Mouse (Mus musculus) frontal cortex, postnatal 14 days (tissue): ENCODE data around the gene Pglyrp1.
"Not testable (repeated sequence)": the region's sequence is repeated elsewhere in the genome, so short reads cannot be mapped to it uniquely, and the experiment has no call there.

Experiments
- DNase-seq, 2 experiments: peaks; one replicate each; pipeline ENCODE4 v3.0.0; 2022; ENCODE audit warnings: low spot score in 2 of 2

Pglyrp1 gene

GRCm38 (mm10) chr7:18871031-18871430 is at the start of gene Pglyrp1:
Gene Pglyrp1 (plus strand): TSS chr7:18871331.
- not testable (repeated sequence) for DNase-seq

GRCm38 (mm10) chr7:18821507-18821906 is 49.6 kb upstream of the Pglyrp1 start, which contains the start of gene Psg17:
Gene Psg17 (minus strand): TSS chr7:18821607.
- DNase-seq: no peak

- no peak for DNase-seq
These were observed 43.2 kb upstream of the Pglyrp1 start for GRCm38 (mm10) chr7:18827792-18828546.

- DNase-seq: no peak
These were observed 42.5 kb upstream of the Pglyrp1 start for GRCm38 (mm10) chr7:18828592-18828991.

GRCm38 (mm10) chr7:18829545-18829944 is 41.6 kb upstream of the Pglyrp1 start:
- DNase-seq: no peak

- DNase-seq: no peak
These were observed 38.8 kb upstream of the Pglyrp1 start for GRCm38 (mm10) chr7:18832298-18832697.

GRCm38 (mm10) chr7:18839865-18840264 is 31.3 kb upstream of the Pglyrp1 start, which contains the start of gene Mill2:
Gene Mill2 (plus strand): TSS chr7:18839966.
- DNase-seq: no peak

- peak in 1 of 2 experiments; percentile 13 for DNase-seq
These were observed 30.6 kb upstream of the Pglyrp1 start for GRCm38 (mm10) chr7:18840386-18841173.

GRCm38 (mm10) chr7:18841174-18841567 is 30.0 kb upstream of the Pglyrp1 start:
- DNase-seq: no peak

- DNase-seq: no peak
These were observed 26.3 kb upstream of the Pglyrp1 start for GRCm38 (mm10) chr7:18844811-18845210.

- no peak for DNase-seq
These were observed 22.7 kb upstream of the Pglyrp1 start for GRCm38 (mm10) chr7:18848395-18848794.

GRCm38 (mm10) chr7:18858310-18858916 is 12.7 kb upstream of the Pglyrp1 start:
- no peak for DNase-seq

GRCm38 (mm10) chr7:18862801-18863200 is 8.3 kb upstream of the Pglyrp1 start:
- no peak for DNase-seq

GRCm38 (mm10) chr7:18868491-18868890 is 2.6 kb upstream of the Pglyrp1 start:
- no peak for DNase-seq

GRCm38 (mm10) chr7:18872014-18872802 is 1.1 kb downstream of the Pglyrp1 start:
- no peak for DNase-seq

- DNase-seq: no peak
These were observed 1.7 kb downstream of the Pglyrp1 start for GRCm38 (mm10) chr7:18872816-18873215.

- DNase-seq: peak in 1 of 2 experiments; percentile 61
These were observed 2.1 kb downstream of the Pglyrp1 start for GRCm38 (mm10) chr7:18873253-18873652.

- no peak for DNase-seq
These were observed 4.2 kb downstream of the Pglyrp1 start for GRCm38 (mm10) chr7:18875372-18875771.

- no peak for DNase-seq
These were observed 7.6 kb downstream of the Pglyrp1 start for GRCm38 (mm10) chr7:18878691-18879090.

GRCm38 (mm10) chr7:18883991-18884744 is 13.0 kb downstream of the Pglyrp1 start:
- DNase-seq: no peak
